Mouse (Mus musculus) left cerebral cortex, postnatal 4 days (tissue): Measurements from ENCODE around the gene Clec16a. TPM values are rescaled to one million over a fixed set of nuclear protein-coding genes. Genes with fewer than 3 reads are reported as not detected.
A peak's percentile ranks its signal among the peaks of the same experiment; 100 is the strongest.

Experiments
- DNase-seq: peaks from one replicate; pipeline ENCODE4 v3.0.0-alpha.2; 2022
- intact Hi-C: fragments of 180-260 bp; cut with DNase I; formaldehyde crosslinking; loops from one replicate; pipeline ENCODE4 v1.15.1; 2025
- total RNA-seq, 2 experiments: library from RNA; stranded (reverse); gene quantifications; 2 replicates each; pipeline ENCODE4 v1.2.3; 2021

Gene Clec16a
- total RNA-seq, 2 experiments from 2014 or later = 59.0 to 66.1 TPM

- DNase-seq = no peak
- intact Hi-C loops = no loop called here
Measured at GRCm38 (mm10) chr16:10705396-10705795, 160.3 kb downstream of the Clec16a start.

- intact Hi-C loops = no loop called here
Measured at GRCm38 (mm10) chr16:10711524-10711923, 166.4 kb downstream of the Clec16a start.

GRCm38 (mm10) chr16:10713041-10713440 is 167.9 kb downstream of the Clec16a start:
- intact Hi-C loops = no loop called here
- no peak for DNase-seq

More at GRCm38 (mm10) chr16:10711524-10711923, 166.4 kb downstream of the Clec16a start:
- DNase-seq = no peak

- intact Hi-C loops = no loop called here
Measured at GRCm38 (mm10) chr16:10713441-10714239, 168.5 kb downstream of the Clec16a start.

GRCm38 (mm10) chr16:10715211-10715610 is 170.1 kb downstream of the Clec16a start:
- DNase-seq = no peak
- intact Hi-C loops = no loop called here

More at GRCm38 (mm10) chr16:10713441-10714239, 168.5 kb downstream of the Clec16a start:
- DNase-seq = peak; percentile 68

- intact Hi-C loops = no loop called here
- DNase-seq = no peak
Measured at GRCm38 (mm10) chr16:10715632-10716031, 170.5 kb downstream of the Clec16a start.

GRCm38 (mm10) chr16:10716696-10717095 is 171.6 kb downstream of the Clec16a start:
- DNase-seq = peak; percentile 79
- intact Hi-C loops = no loop called here

GRCm38 (mm10) chr16:10719971-10720370 is 174.8 kb downstream of the Clec16a start:
- intact Hi-C loops = no loop called here

GRCm38 (mm10) chr16:10722882-10723544 is 177.9 kb downstream of the Clec16a start:
- DNase-seq = no peak
- intact Hi-C loops = no loop called here

More at GRCm38 (mm10) chr16:10719971-10720370, 174.8 kb downstream of the Clec16a start:
- peak; percentile 91 for DNase-seq

GRCm38 (mm10) chr16:10723816-10724647 is 178.9 kb downstream of the Clec16a start:
- intact Hi-C loops = loop anchor here (2.0 kb wide), 1 partner anchor 29 kb away; no protein-coding TSS in a partner anchor

GRCm38 (mm10) chr16:10725156-10725555 is 180.0 kb downstream of the Clec16a start:
- intact Hi-C loops = loop anchor here (2.0 kb wide), 1 partner anchor 28 kb away; no protein-coding TSS in a partner anchor
- DNase-seq = no peak

More at GRCm38 (mm10) chr16:10723816-10724647, 178.9 kb downstream of the Clec16a start:
- no peak for DNase-seq

- no peak for DNase-seq
- intact Hi-C loops = no loop called here
Measured at GRCm38 (mm10) chr16:10727630-10728029, 182.5 kb downstream of the Clec16a start.

GRCm38 (mm10) chr16:10728886-10729285 is 183.7 kb downstream of the Clec16a start:
- intact Hi-C loops = no loop called here
- no peak for DNase-seq

- intact Hi-C loops = no loop called here
- no peak for DNase-seq
Measured at GRCm38 (mm10) chr16:10730941-10731340, 185.8 kb downstream of the Clec16a start.

GRCm38 (mm10) chr16:10731785-10732184 is 186.6 kb downstream of the Clec16a start:
- intact Hi-C loops = no loop called here
- no peak for DNase-seq

- DNase-seq = no peak
- intact Hi-C loops = no loop called here
Measured at GRCm38 (mm10) chr16:10732421-10732820, 187.3 kb downstream of the Clec16a start.

- intact Hi-C loops = no loop called here
- DNase-seq = no peak
Measured at GRCm38 (mm10) chr16:10735781-10736180, 190.6 kb downstream of the Clec16a start.

- DNase-seq = no peak
- intact Hi-C loops = no loop called here
Measured at GRCm38 (mm10) chr16:10736364-10736763, 191.2 kb downstream of the Clec16a start.

- no peak for DNase-seq
- intact Hi-C loops = no loop called here
Measured at GRCm38 (mm10) chr16:10737571-10737970, 192.4 kb downstream of the Clec16a start.

- intact Hi-C loops = no loop called here
- no peak for DNase-seq
Measured at GRCm38 (mm10) chr16:10738866-10739265, 193.7 kb downstream of the Clec16a start.
